Mouse (Mus musculus) heart, postnatal 0 days (tissue): Measurements from ENCODE around the gene Rab1b. TPM values are rescaled to one million over a fixed set of nuclear protein-coding genes. Genes with fewer than 3 reads are reported as not detected.
A peak's percentile ranks its signal among the peaks of the same experiment; 100 is the strongest.

Experiments used
- ATAC-seq: fragments of 200-750 bp; cut with Nextera tagmentation; 2 replicates; pipeline ENCODE4 v1.8.0; 2017; ENCODE audit warnings: low read depth, moderate number of reproducible peaks, moderate library complexity; ENCODE audit not compliant: insufficient read depth
- DNase-seq: peaks from one replicate; pipeline ENCODE4 v3.0.0-alpha.2; 2016; ENCODE audit warnings: low spot score
- H3K27ac ChIP-seq: fragments of 300-500 bp; sonication (generic); 2 replicates; pipeline ENCODE4 v1.5.1; 2014; ENCODE audit warnings: low read depth, mild to moderate bottlenecking
- H3K27me3 ChIP-seq: fragments of 300-500 bp; sonication (generic); 2 replicates; pipeline ENCODE4 v1.6.1; 2014; ENCODE audit warnings: low read length, mixed read lengths; ENCODE audit not compliant: control insufficient read depth, insufficient read depth
- H3K36me3 ChIP-seq: fragments of 300-500 bp; sonication (generic); replicated peaks from 2 replicates; pipeline ENCODE4 v1.6.1; 2014; ENCODE audit warnings: low read length, mixed read lengths; ENCODE audit not compliant: control insufficient read depth, insufficient read depth
- H3K4me1 ChIP-seq: fragments of 300-500 bp; sonication (generic); 2 replicates; pipeline ENCODE4 v1.6.1; 2014; ENCODE audit warnings: antibody characterized with exemption; ENCODE audit not compliant: control insufficient read depth, insufficient read depth
- H3K4me2 ChIP-seq: fragments of 300-500 bp; sonication (generic); 2 replicates; pipeline ENCODE4 v1.6.1; 2014; ENCODE audit warnings: low read depth, mild to moderate bottlenecking, low read length, moderate library complexity
- H3K4me3 ChIP-seq: fragments of 300-500 bp; sonication (generic); 2 replicates; pipeline ENCODE4 v1.5.1; 2014; ENCODE audit warnings: low read depth, low read length
- H3K9ac ChIP-seq: fragments of 300-500 bp; sonication (generic); replicated peaks from 2 replicates; pipeline ENCODE4 v1.6.1; 2014; ENCODE audit warnings: low read depth, low read length, mixed read lengths
- H3K9me3 ChIP-seq: fragments of 300-500 bp; sonication (generic); replicated peaks from 2 replicates; pipeline ENCODE4 v1.6.1; 2016; ENCODE audit warnings: low read length; ENCODE audit not compliant: control insufficient read depth
- CTCF ChIP-seq: IDR thresholded peaks from 2 replicates; pipeline ENCODE4 v1.5.1; 2016; ENCODE audit warnings: antibody characterized with exemption, control low read depth, low read depth
- EP300 ChIP-seq: IDR thresholded peaks from 2 replicates; pipeline ENCODE4 v1.6.1; 2016; ENCODE audit warnings: antibody characterized with exemption, low read depth
- WGBS: fragments of 180-500 bp; shearing (Covaris S2); extraction: QIAGEN DNeasy Blood & Tissue Kit; methylation state at CpG from one replicate; pipeline ENCODE4 v1.1.7; 2014; 5-methylcytosine and 5-hydroxymethylcytosine counted together
- polyA plus RNA-seq: library from polyadenylated mRNA; unstranded; fragments of >200 nt; fragmentation: Nextera tagmentation; extraction: Ambion mirVana; gene quantifications from 2 replicates; pipeline ENCODE4 v1.2.1, GENCODE M21; 2015
- total RNA-seq: library from RNA; depleted of rRNA; stranded (reverse); fragments of >200 nt; gene quantifications from 2 replicates; pipeline ENCODE4 v1.2.3, GENCODE M21; 2014; ENCODE audit warnings: low replicate concordance

The Rab1b gene
- total and polyA plus RNA-seq, 2 experiments from 2014 or later, result 230 to 424 TPM

DNA sequence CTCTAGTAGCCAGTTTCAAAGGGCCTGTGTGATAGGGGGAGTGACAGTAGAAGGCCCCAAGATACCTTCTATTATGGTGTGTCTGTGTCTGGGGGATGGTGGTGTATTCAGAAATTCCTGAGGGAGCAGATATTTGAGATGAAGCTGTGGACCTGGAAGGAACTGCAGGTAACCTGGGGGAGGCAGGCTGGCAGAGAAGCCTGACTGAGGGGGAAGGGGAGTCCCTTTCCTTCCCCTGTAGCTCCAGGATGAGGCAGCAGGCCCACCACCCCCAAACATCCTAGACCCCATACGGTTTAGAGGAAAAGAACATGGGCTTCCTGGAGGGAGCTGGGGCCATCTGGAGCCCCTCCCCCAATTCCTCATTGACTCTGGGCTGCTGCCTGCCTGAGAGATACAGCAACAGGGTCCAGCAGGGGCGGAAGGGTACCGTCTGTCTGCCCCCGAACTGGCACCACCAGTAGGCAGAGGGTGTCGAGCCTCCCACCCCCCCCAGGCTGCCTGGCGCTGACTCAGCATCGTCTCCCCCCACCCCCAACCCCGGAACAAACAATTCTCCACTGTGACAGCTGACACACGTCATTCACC, 10.9 kb downstream of the Rab1b start:
- Histone ChIP-seq H3K9ac (no peak overlapping the region), H3K36me3 (peaks cover 33% of the 10 kb centered on the region), H3K4me1 (peaks cover 10% of the 10 kb centered on the region; the same call in 1 of the 2 replicates), H3K27me3 (no peaks in the 10 kb centered on the region), H3K9me3 (no peaks in the 10 kb centered on the region), H3K4me2 (no peak overlapping the region), H3K27ac (no peak overlapping the region), H3K4me3 (no peak overlapping the region)
- DNase-seq (no peak), ATAC-seq (no peak)
- TF ChIP-seq EP300, result no peak
- TF ChIP-seq CTCF, result no peak
- WGBS, result 3% methylated on average over 9 of the region's 9 CpGs

DNA sequence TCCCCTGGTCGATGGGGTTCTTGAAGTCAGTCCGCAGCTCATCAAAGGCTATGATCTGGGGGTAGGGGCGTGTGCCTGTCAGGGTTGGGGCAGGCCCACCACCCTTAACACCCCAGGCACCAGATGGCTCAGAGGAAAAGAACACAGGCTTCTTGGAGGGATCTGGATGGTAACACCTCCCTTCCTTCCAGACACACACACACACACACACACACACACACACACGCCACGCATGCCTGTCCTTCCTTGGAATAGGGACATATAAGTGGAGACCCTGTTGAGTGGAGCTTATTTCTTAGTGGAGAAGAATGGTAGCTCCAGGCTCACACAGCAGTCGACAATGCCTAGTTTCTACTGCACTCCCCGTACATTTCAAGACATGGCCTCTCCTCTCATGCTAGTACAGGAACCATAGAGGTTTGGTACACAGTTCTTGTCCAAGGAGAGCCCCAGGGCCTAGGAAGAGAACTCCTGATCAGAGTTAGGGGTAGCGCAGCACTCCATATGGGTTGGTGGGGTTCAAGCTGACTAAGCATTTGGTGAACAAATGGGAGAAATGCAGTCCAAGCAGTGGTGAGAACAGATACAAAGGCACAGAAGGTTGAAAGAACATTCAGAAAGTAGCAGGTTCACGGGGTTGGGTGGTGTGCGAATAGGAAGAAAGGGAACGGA, 12.0 kb downstream of the Rab1b start:
- no peak for ATAC-seq
- Histone ChIP-seq H3K4me1 (peaks cover 10% of the 10 kb centered on the region; the same call in 1 of the 2 replicates), H3K27ac (no peak overlapping the region), H3K36me3 (peaks cover 30% of the 10 kb centered on the region), H3K4me3 (no peak overlapping the region), H3K27me3 (no peaks in the 10 kb centered on the region), H3K9ac (no peak overlapping the region), H3K9me3 (no peaks in the 10 kb centered on the region), H3K4me2 (no peak overlapping the region)
- peak; percentile 3 for DNase-seq
- WGBS, result 40% methylated on average over 11 of the region's 11 CpGs
- TF ChIP-seq CTCF (no peak), EP300 (no peak)

DNA sequence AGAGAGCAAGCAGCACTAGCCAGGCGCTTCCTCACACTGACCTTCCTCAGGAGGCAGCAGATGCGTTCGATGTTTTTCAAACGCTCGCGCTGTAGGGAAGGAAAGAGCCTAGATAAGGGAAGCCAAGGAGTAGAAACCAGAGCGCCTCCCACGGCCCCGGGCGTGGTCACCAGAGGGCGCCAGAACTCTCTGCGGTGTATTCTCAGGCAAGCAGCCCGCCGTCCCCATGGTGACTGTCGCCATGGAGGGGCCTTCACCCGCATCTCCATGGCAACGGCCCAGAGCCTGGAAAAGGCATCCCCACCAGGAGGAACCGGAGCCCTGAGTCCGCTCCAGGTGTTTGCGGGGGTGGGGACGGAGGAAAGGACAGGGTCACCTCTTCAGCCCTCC, 12.6 kb downstream of the Rab1b start:
- Histone ChIP-seq H3K4me2 (no peak overlapping the region), H3K27me3 (no peaks in the 10 kb centered on the region), H3K36me3 (peaks cover 24% of the 10 kb centered on the region), H3K9ac (no peak overlapping the region), H3K27ac (no peak overlapping the region), H3K9me3 (no peaks in the 10 kb centered on the region), H3K4me1 (peaks cover 13% of the 10 kb centered on the region), H3K4me3 (no peak overlapping the region)
- TF ChIP-seq EP300, result no peak
- TF ChIP-seq CTCF, result peak; percentile 84
- ATAC-seq (peak; percentile 54), DNase-seq (peak; percentile 85)
- under 1% methylated on average over 20 of the region's 21 CpGs for WGBS

DNA sequence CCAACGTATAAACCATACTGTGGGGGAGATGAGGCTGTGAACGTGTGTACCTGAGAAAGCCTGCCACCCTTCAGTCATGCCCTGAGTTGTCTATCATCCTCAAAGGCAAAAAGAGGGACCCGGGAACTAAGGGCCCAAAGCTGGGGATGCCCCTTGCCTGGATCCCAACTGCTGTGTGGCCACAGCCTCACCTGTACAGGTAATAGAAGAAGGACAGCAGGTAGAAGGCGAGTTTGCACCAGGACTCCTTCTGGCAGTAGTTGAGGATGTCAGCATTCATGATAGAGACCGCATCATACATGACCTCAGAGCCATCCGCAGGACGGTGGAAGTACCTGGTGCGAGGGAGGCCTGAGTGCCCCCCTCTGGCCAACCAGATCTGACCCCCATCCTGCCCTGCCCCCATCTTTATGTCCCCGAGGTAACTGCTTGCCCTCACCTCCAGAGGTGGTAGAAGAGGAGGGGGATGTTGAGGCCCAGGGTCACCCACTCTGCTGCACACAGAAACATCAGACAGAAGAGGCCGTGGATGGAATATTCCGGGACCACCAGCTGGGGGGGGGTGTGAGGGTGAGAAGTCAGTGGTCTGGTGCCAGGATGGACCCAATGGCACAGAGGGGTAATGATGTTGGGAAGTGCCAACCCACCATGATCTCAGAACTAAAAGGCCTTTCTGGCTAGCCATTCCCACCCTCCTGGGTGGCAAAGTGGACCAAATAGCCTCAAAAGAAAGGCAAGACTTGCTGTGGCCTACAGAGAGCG, 13.2 kb downstream of the Rab1b start:
- TF ChIP-seq CTCF (no peak), EP300 (no peak)
- DNase-seq (peak; percentile 2), ATAC-seq (no peak)
- peaks cover 22% of the 10 kb centered on the region for H3K36me3 ChIP-seq
- H3K9ac ChIP-seq, result no peak overlapping the region
- no peak overlapping the region for H3K4me3 ChIP-seq
- H3K9me3 ChIP-seq, result no peaks in the 10 kb centered on the region
- WGBS, result 63% methylated on average over 12 of the region's 12 CpGs
- H3K4me1 ChIP-seq, result peaks cover 17% of the 10 kb centered on the region
- H3K27me3 ChIP-seq, result no peaks in the 10 kb centered on the region
- H3K27ac ChIP-seq, result no peak overlapping the region
- H3K4me2 ChIP-seq, result no peak overlapping the region

DNA sequence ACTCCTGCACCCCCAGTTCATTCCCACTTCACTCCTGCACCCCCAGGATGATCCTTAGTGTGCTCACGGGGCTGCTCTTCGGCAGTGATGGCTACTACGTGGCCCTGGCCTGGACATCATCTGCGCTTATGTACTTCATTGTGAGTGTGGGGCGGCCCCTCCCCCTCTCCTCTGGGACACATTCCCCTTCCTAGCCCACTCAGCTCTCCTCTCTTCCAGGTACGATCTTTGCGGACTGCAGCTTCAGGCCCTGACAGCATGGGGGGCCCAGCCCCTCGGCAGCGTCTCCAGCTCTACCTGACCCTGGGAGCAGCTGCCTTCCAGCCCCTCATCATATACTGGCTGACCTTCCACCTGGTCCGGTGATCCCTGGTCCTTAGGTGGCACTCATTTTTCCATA, 14.8 kb downstream of the Rab1b start:
- DNase-seq, result no peak
- no peak for TF ChIP-seq EP300
- TF ChIP-seq CTCF, result no peak
- H3K36me3 ChIP-seq, result peaks cover 22% of the 10 kb centered on the region
- H3K9ac ChIP-seq, result no peak overlapping the region
- peaks cover 14% of the 10 kb centered on the region for H3K4me1 ChIP-seq
- no peak overlapping the region for H3K4me2 ChIP-seq
- H3K4me3 ChIP-seq, result no peak overlapping the region
- H3K27me3 ChIP-seq, result no peaks in the 10 kb centered on the region
- no peak for ATAC-seq
- WGBS, result 88% methylated on average over 10 of the region's 10 CpGs
- H3K9me3 ChIP-seq, result no peaks in the 10 kb centered on the region
- no peak overlapping the region for H3K27ac ChIP-seq
